Mouse (Mus musculus): Measurements from ENCODE around the gene Zfp831.
A peak's percentile ranks its signal among the peaks of the same experiment; 100 is the strongest.

The Zfp831 gene

DNA sequence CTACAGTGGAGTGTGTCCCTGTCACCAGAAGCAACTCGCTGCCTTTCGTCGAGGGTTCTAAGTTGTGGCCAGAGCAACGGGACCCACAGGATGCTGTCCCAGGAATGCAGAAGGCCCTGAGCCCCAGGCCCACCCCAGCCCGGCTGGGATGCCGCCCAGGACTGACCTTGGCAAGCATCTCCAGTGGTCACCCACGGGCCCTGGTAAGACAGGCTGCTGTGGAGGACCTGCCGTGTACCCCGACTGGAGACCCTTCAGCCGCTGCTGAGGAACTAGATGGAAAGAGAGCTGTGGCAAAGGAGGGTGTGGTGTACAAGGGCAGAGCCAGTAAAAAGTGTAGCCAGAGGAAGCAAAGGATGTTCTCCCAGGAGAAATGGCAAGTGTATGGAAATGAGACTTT is 1.6 kb downstream of the Zfp831 start:
- no peak for DNase-seq (ENCODE audit: low spot score in 2 of 2)

- DNase-seq (ENCODE audit: low spot score in 2 of 2), result no peak
Observed at GRCm38 (mm10) chr2:174652864-174653263, 9.5 kb downstream of the Zfp831 start.

DNA sequence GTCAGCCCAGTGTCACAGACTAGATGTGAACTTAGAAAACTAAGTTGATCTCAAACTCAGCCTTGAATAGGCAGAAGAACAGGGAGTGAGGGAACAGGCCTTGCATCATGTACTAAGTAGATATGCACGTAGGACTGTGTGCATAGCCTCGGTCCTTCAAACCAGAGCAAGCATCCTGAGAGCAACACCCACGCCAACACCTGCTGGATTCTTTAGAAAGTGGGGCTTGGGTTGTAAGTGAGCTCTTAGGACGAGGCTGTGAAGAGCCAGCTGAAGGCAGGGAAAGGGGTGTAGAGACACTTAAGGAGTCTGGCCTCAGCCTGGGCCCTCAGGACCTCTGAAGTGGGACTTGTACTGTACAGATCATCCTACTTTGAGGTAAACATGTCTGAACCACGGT is 12.0 kb downstream of the Zfp831 start:
- DNase-seq (ENCODE audit: low spot score in 2 of 2), result no peak

DNA sequence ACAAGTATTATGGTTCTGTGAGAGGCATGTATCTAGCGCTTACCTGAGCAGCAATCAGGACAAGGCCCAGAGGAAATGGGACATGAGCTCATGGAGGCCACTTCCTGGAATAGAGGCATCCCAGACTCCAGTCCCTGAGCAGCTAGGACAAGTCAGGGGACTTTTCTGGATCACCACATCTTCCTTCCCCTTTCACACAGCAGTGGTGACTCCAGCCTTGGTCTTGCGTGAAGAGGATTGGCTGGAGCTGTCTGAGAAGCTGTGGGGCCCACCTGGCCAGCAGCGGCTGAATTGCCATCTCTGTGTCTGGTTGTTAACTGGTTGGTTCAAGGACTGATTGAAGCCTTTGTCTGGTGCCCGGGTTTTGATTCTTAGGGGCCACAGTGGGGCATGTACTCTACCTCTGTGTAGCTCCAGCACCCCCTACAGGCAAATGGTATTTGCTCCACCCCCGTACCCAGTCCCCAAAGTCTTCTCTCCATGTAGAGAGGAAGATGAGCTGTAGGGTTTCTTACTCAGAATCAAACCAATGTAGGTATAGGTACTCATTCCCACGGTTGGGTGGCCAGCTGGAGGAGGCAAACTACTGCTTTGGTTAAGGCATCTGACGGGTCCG is 15.0 kb downstream of the Zfp831 start:
- DNase-seq (ENCODE audit: low spot score in 2 of 2), result no peak

DNA sequence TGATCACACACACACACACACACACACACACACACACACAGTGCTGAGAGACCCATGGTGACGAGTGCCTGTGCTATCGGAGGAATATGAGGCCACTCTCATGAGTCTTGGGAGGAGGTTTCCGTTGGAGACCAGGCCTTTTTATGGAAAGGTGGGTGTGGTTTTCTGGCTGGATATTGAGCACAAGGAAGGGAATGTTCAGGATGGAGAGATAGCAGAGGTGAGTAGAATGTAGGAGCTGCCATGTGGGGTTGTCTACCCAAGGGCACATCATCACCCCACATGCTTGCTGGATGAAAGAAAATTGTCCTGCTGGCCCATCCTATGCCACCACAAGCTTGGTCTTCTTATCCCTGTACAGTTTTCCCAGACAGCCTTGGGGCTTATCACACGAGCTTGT is 16.5 kb downstream of the Zfp831 start:
- no peak for DNase-seq (ENCODE audit: low spot score in 2 of 2)

- no peak for DNase-seq (ENCODE audit: low spot score in 2 of 2)
Observed at GRCm38 (mm10) chr2:174660321-174660720, 17.0 kb downstream of the Zfp831 start.

GRCm38 (mm10) chr2:174661436-174662171 is 18.3 kb downstream of the Zfp831 start:
- no peak for DNase-seq (ENCODE audit: low spot score in 2 of 2)

- no peak for DNase-seq (ENCODE audit: low spot score in 2 of 2)
Observed at GRCm38 (mm10) chr2:174662593-174662992, 19.3 kb downstream of the Zfp831 start.

GRCm38 (mm10) chr2:174665404-174665803 is 22.1 kb downstream of the Zfp831 start:
- no peak for DNase-seq (ENCODE audit: low spot score in 2 of 2)

GRCm38 (mm10) chr2:174668806-174669205 is 25.5 kb downstream of the Zfp831 start:
- DNase-seq (ENCODE audit: low spot score in 2 of 2), result no peak

GRCm38 (mm10) chr2:174672506-174673190 is 29.3 kb downstream of the Zfp831 start:
- peak in 1 of 2 experiments; percentile 19 for DNase-seq (ENCODE audit: low spot score in 2 of 2)

DNA sequence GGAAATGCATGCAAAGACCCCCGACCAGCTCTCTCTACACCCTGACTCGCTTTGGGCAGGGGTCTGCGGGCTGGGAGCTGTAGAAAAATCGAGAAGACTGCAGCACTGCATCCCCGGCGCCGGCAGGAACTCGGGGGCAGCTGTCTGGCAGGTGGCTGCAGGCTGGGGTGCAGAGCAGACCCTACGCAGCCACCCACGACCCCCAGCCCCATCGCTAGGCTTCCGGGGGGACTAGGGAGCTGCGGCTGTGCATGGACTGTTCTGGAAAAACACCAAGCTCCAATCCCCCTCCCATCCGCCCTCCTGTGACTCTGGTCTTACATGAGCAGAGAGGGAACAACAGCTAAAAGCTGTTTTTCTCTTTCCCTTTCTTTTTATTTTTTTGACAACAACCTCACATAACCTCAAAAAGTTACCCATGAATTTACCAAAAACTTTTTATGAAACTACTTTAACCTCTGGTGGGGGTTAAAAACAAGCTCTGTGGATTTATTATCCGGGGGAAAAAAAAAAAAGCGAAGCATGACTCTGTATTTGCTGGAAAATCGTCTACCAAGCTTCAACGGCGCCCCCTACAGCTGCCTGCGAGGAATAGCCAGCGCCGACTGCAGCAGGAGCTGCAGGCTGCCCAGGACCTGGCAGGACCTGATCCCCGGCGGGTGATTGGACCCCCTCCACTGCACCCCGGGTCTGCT is 30.4 kb downstream of the Zfp831 start:
- peak in 1 of 2 experiments; percentile 87 for DNase-seq (ENCODE audit: low spot score in 2 of 2)

- no peak for DNase-seq (ENCODE audit: low spot score in 2 of 2)
Observed at GRCm38 (mm10) chr2:174674287-174675045, 31.1 kb downstream of the Zfp831 start.

DNA sequence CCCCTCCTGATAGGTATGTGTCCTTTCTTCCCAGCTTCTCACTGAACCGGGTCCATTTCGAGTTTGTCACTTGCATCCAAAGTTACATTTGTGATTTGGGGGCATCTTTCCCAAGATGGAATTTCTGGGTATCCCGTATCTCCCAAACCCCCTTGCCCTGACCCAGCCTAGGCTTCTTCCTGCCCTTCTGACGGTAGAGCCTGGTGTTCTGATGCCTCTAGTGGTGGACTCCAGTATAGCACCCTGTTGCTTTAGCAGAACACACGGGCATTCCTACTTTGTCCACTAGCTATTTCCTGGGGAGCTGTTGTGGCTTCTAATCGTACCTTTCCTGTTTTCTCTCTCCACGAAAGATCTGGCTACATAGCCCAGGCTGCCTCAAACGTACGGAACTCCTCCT is 32.3 kb downstream of the Zfp831 start:
- peak in 1 of 2 experiments; percentile 78 for DNase-seq (ENCODE audit: low spot score in 2 of 2)

DNA sequence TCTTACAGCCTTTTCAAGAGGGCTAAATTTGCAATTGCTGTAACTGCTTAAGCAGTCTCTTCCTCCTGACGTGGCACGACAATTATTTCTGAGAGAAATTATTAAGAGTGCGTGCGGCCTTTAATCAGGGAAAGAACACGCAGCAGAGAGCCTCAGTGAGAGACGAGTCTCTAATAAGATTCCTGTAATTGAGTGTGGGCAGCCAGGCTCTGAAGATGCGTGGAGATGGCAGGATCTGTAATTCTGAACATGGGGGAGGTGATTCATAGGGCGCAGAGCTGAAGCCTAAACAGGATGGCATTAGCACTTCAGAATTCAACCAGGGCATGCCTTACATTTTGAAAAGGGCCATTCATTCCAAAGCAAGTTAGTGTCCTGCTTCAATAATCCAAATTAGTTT is 58.0 kb downstream of the Zfp831 start:
- DNase-seq (ENCODE audit: low spot score in 2 of 2), result no peak

DNA sequence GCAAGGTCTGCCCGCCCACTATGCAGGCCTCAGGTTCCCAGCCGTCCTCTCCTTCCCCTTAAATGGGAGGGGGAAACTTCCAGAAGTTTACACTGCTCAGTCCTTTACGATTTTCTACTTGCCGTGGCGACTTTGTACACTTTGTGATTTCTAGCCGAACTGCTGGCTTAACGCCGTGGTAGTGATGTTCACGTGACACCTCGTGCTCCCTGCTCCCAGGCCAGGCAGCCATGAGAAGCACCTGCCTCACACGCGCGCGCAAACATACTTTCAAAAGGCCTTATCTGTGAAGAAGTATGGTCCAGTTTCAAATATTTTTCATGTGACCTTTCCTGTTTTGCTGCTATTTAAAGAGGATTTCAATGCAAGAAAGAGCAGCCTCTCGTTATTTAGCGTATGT is 63.8 kb downstream of the Zfp831 start:
- no peak for DNase-seq (ENCODE audit: low spot score in 2 of 2)

DNA sequence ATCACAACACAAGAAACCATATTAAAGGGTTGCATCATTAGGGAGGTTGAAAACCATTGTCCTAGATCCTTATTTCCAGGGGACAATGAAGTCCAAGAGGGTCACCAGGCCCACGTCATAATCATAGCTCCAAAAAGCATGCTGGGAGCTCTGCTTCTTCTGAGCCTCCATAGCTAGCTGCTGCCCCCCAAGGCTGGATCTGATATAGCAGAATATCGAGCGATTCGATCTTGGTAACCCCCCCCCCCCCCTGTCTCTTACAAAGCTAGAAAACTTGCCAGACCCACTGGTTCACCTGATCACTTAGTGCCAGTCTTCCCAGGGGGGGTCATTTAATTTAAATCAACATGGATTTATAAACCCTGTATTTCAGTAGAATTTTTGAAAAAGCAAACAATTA is 65.3 kb downstream of the Zfp831 start:
- no peak for DNase-seq (ENCODE audit: low spot score in 2 of 2)

- no peak for DNase-seq (ENCODE audit: low spot score in 2 of 2)
Observed at GRCm38 (mm10) chr2:174710185-174710584, 66.9 kb downstream of the Zfp831 start.

GRCm38 (mm10) chr2:174712043-174712442 is 68.7 kb downstream of the Zfp831 start:
- no peak for DNase-seq (ENCODE audit: low spot score in 2 of 2)

GRCm38 (mm10) chr2:174715938-174716337 is 72.6 kb downstream of the Zfp831 start:
- DNase-seq (ENCODE audit: low spot score in 2 of 2), result no peak

DNA sequence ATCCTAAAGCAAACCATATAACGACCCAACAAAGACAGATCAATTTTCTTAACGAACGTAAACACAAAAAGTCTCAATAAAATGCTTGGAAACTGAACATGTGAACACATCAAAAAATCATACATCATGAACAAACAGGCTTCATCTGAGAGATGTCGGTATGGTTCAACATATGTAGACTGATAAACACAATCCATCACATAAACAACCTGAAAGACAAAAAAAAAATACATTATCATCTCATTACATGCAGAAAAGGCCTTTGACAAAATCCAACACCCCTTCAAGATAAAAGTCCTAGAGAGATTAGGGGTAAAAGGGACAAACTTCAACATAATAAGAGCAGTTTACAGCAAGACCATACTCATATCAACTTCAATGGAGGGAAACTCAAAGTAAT is 74.5 kb downstream of the Zfp831 start:
- no peak for DNase-seq (ENCODE audit: low spot score in 2 of 2)
